Mouse (Mus musculus) kidney, embryonic 14.5 days (tissue): ENCODE measurements around the gene Psmd2. TPM values are rescaled to one million over a fixed set of nuclear protein-coding genes. Genes with fewer than 3 reads are reported as not detected.

Experiments
- ATAC-seq: fragments of 200-750 bp; cut with Nextera tagmentation; 2 replicates; pipeline ENCODE4 v1.8.0; 2017; ENCODE audit warnings: moderate number of reproducible peaks, mild to moderate bottlenecking, moderate TSS enrichment, moderate library complexity; ENCODE audit not compliant: low FRiP score, low TSS enrichment
- H3K27ac ChIP-seq: fragments of 300-500 bp; sonication (generic); 2 replicates; pipeline ENCODE4 v1.5.1; 2014; ENCODE audit warnings: low read depth, mild to moderate bottlenecking, low read length, moderate library complexity, mixed read lengths
- H3K27me3 ChIP-seq: fragments of 300-500 bp; sonication (generic); 2 replicates; pipeline ENCODE4 v1.6.1; 2014; ENCODE audit warnings: mild to moderate bottlenecking, low read length; ENCODE audit not compliant: control insufficient read depth, insufficient read depth
- H3K36me3 ChIP-seq: fragments of 300-500 bp; sonication (generic); 2 replicates; pipeline ENCODE4 v1.6.1; 2014; ENCODE audit warnings: low read length, mixed read lengths; ENCODE audit not compliant: control insufficient read depth, insufficient read depth
- H3K4me1 ChIP-seq: fragments of 300-500 bp; sonication (generic); 2 replicates; pipeline ENCODE4 v1.6.1; 2014; ENCODE audit warnings: low read length, mixed read lengths; ENCODE audit not compliant: control insufficient read depth, insufficient read depth
- H3K4me2 ChIP-seq: fragments of 300-500 bp; sonication (generic); replicated peaks from 2 replicates; pipeline ENCODE4 v1.6.1; 2014; ENCODE audit warnings: low read depth, mild to moderate bottlenecking, low read length
- H3K4me3 ChIP-seq: fragments of 300-500 bp; sonication (generic); 2 replicates; pipeline ENCODE4 v1.5.1; 2014; ENCODE audit warnings: mild to moderate bottlenecking, low read length
- H3K9ac ChIP-seq: fragments of 300-500 bp; sonication (generic); 2 replicates; pipeline ENCODE4 v1.6.1; 2014; ENCODE audit warnings: low read depth, mild to moderate bottlenecking, low read length, moderate library complexity
- H3K9me3 ChIP-seq: fragments of 300-500 bp; sonication (generic); 2 replicates; pipeline ENCODE4 v1.6.1; 2016; ENCODE audit warnings: low read length; ENCODE audit not compliant: control insufficient read depth
- WGBS: fragments of 180-500 bp; shearing (Covaris S2); extraction: QIAGEN DNeasy Blood & Tissue Kit; methylation state at CpG from one replicate; pipeline ENCODE4 v1.1.7; 2014; 5-methylcytosine and 5-hydroxymethylcytosine counted together
- polyA plus RNA-seq: library from polyadenylated mRNA; unstranded; fragments of >200 nt; fragmentation: Nextera tagmentation; extraction: Ambion mirVana; gene quantifications from 2 replicates; pipeline ENCODE4 v1.2.1, GENCODE M21; 2014

Psmd2 gene
- polyA plus RNA-seq, 1 experiment from 2014 or later: 355 TPM

GRCm38 (mm10) chr16:20673706-20674303, 22.4 kb downstream of the Psmd2 start:
- peaks cover 7% of the 10 kb centered on the region; the same call in 1 of the 2 replicates for H3K4me1 ChIP-seq
- WGBS: 5% methylated on average over 14 of the region's 14 CpGs
- H3K4me3 ChIP-seq: peak overlapping the region; percentile 94
- no peaks in the 10 kb centered on the region for H3K27me3 ChIP-seq
- no peak for ATAC-seq
- H3K9ac ChIP-seq: peak overlapping the region; percentile 98
- H3K4me2 ChIP-seq: peak overlapping the region; percentile 79
- peaks cover 40% of the 10 kb centered on the region for H3K36me3 ChIP-seq
- H3K27ac ChIP-seq: peak overlapping the region; percentile 94; the same call in 1 of the 2 replicates
- H3K9me3 ChIP-seq: no peaks in the 10 kb centered on the region

- H3K4me2 ChIP-seq: no peak overlapping the region
- H3K9ac ChIP-seq: no peak overlapping the region
- WGBS: 91% methylated on average over 6 of the region's 6 CpGs
Measured at GRCm38 (mm10) chr16:20675213-20675612, 23.8 kb downstream of the Psmd2 start.

GRCm38 (mm10) chr16:20676702-20677101, 25.2 kb downstream of the Psmd2 start:
- Histone ChIP-seq H3K4me3 (no peak overlapping the region), H3K9me3 (no peaks in the 10 kb centered on the region), H3K4me1 (peaks cover 7% of the 10 kb centered on the region; the same call in 1 of the 2 replicates), H3K27ac (no peak overlapping the region), H3K9ac (no peak overlapping the region), H3K36me3 (peaks cover 68% of the 10 kb centered on the region), H3K27me3 (no peaks in the 10 kb centered on the region), H3K4me2 (no peak overlapping the region)
- WGBS: 87% methylated on average over 4 of the region's 4 CpGs
- no peak for ATAC-seq

More at GRCm38 (mm10) chr16:20675213-20675612, 23.8 kb downstream of the Psmd2 start:
- H3K36me3 ChIP-seq: peaks cover 53% of the 10 kb centered on the region
- peaks cover 7% of the 10 kb centered on the region; the same call in 1 of the 2 replicates for H3K4me1 ChIP-seq
- no peak overlapping the region for H3K4me3 ChIP-seq
- H3K9me3 ChIP-seq: no peaks in the 10 kb centered on the region
- no peak for ATAC-seq
- no peaks in the 10 kb centered on the region for H3K27me3 ChIP-seq
- no peak overlapping the region for H3K27ac ChIP-seq

- no peak overlapping the region for H3K4me3 ChIP-seq
- no peaks in the 10 kb centered on the region for H3K9me3 ChIP-seq
- H3K27ac ChIP-seq: no peak overlapping the region
- 87% methylated on average over 5 of the region's 5 CpGs for WGBS
- no peaks in the 10 kb centered on the region for H3K27me3 ChIP-seq
- H3K4me2 ChIP-seq: no peak overlapping the region
- H3K4me1 ChIP-seq: peaks cover 7% of the 10 kb centered on the region; the same call in 1 of the 2 replicates
- no peak for ATAC-seq
- H3K36me3 ChIP-seq: peaks cover 75% of the 10 kb centered on the region
- H3K9ac ChIP-seq: no peak overlapping the region
Measured at GRCm38 (mm10) chr16:20677380-20677779, 25.9 kb downstream of the Psmd2 start.

- Histone ChIP-seq H3K27me3 (no peaks in the 10 kb centered on the region), H3K9me3 (no peaks in the 10 kb centered on the region), H3K9ac (no peak overlapping the region), H3K36me3 (peaks cover 83% of the 10 kb centered on the region), H3K4me3 (no peak overlapping the region), H3K27ac (no peak overlapping the region), H3K4me1 (peaks cover 7% of the 10 kb centered on the region; the same call in 1 of the 2 replicates), H3K4me2 (no peak overlapping the region)
- 88% methylated on average over 10 of the region's 10 CpGs for WGBS
- no peak for ATAC-seq
Measured at GRCm38 (mm10) chr16:20677974-20678675, 26.7 kb downstream of the Psmd2 start.

GRCm38 (mm10) chr16:20690774-20691173, 39.3 kb downstream of the Psmd2 start:
- 85% methylated on average over 3 of the region's 3 CpGs for WGBS

GRCm38 (mm10) chr16:20691617-20692016, 40.2 kb downstream of the Psmd2 start:
- Histone ChIP-seq H3K27me3 (no peaks in the 10 kb centered on the region; the same call in 1 of the 2 replicates), H3K36me3 (peaks cover 59% of the 10 kb centered on the region), H3K9ac (no peak overlapping the region), H3K4me1 (peaks cover 9% of the 10 kb centered on the region), H3K9me3 (no peaks in the 10 kb centered on the region), H3K4me3 (no peak overlapping the region), H3K4me2 (no peak overlapping the region), H3K27ac (no peak overlapping the region)
- ATAC-seq: no peak
- WGBS: 75% methylated on average over 1 of the region's 1 CpGs

More at GRCm38 (mm10) chr16:20690774-20691173, 39.3 kb downstream of the Psmd2 start:
- H3K4me3 ChIP-seq: no peak overlapping the region
- H3K4me1 ChIP-seq: peaks cover 9% of the 10 kb centered on the region
- no peak overlapping the region for H3K9ac ChIP-seq
- ATAC-seq: no peak
- no peak overlapping the region for H3K27ac ChIP-seq
- H3K27me3 ChIP-seq: no peaks in the 10 kb centered on the region
- peaks cover 67% of the 10 kb centered on the region for H3K36me3 ChIP-seq
- no peak overlapping the region for H3K4me2 ChIP-seq
- no peaks in the 10 kb centered on the region for H3K9me3 ChIP-seq

- Histone ChIP-seq H3K4me2 (0 out of 2 replicates have a peak overlapping the region, but pooled peaks have one; percentile 84), H3K27ac (no peak overlapping the region), H3K4me1 (peaks cover 9% of the 10 kb centered on the region), H3K4me3 (no peak overlapping the region; the same call in 1 of the 2 replicates), H3K36me3 (peaks cover 51% of the 10 kb centered on the region), H3K9me3 (no peaks in the 10 kb centered on the region), H3K9ac (no peak overlapping the region), H3K27me3 (no peaks in the 10 kb centered on the region; the same call in 1 of the 2 replicates)
- no peak; the same call in 1 of the 2 replicates for ATAC-seq
- 49% methylated on average over 16 of the region's 16 CpGs for WGBS
Measured at GRCm38 (mm10) chr16:20692241-20692965, 41.0 kb downstream of the Psmd2 start.
